Mouse (Mus musculus) thymus, adult 2 months (tissue): Measurements from ENCODE around the gene Vps13c.

ENCODE experiments used
- CTCF ChIP-seq: fragments of 200-500 bp; IDR thresholded peaks from 2 replicates; pipeline ENCODE4 v1.5.1; 2012; ENCODE audit warnings: mild to moderate bottlenecking, control low read depth, low read length, moderate library complexity, borderline replicate concordance; ENCODE audit not compliant: control insufficient read depth, poor library complexity, insufficient read depth; ENCODE audit errors: extremely low read depth
- POLR2A ChIP-seq: fragments of 200-500 bp; IDR thresholded peaks from 2 replicates; pipeline ENCODE4 v1.6.1; 2012; ENCODE audit warnings: mild to moderate bottlenecking, low read length, control low read depth, moderate library complexity; ENCODE audit not compliant: control insufficient read depth, poor library complexity, insufficient read depth; ENCODE audit errors: extremely low read depth

DNA sequence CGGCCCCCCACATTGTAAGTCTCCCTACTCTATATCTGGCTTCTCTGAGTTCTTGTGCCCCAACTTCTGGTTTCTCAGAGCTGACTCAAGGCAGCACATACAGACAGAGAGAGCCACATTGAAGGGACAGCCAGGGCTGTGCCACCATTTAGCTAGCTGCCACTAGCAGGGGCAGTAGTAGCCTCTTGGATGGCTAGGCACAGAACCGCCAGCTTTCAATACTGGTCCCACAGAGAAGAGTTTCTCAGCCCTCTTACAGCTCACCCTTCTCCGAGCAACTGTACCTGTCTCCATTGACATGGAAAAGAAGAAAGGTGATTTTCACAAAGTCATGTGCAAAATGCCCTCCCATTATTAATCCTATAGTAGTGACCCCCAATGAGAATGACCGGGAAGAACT lies 45.5 kb upstream of the Vps13c start:
- no peak for TF ChIP-seq POLR2A
- TF ChIP-seq CTCF = no peak
